Mouse (Mus musculus): ENCODE measurements around the gene Ptgfrn. TPM values are rescaled to one million over a fixed set of nuclear protein-coding genes. Genes with fewer than 3 reads are reported as not detected.

Ptgfrn gene
- polyA plus RNA-seq, 1 experiment from 2014 or later: 0.46 TPM

DNA sequence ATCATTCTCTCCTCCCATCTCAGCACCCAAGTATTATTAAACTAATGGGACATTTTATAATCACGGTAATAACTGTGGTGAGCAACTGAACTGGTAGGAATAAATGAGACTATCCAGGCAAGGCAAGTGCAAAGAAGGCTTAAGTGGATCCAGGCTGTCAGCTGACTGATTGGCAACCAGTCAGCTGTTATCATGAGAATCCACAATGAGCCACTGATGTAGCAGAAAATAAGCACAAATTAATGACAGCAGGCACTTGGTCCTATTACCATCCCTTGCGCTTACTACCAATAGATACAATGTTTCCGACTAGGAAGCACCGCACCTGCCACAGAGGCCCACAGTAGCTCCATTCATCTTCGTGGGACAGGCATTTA, 2.4 kb upstream of the Ptgfrn start:
- Histone ChIP-seq H3K9me3 (replicated peaks) (no peaks in the 10 kb centered on the region), H3K36me3 (no peaks in the 10 kb centered on the region), H3K27me3 (peaks cover 52% of the 10 kb centered on the region), H3K9ac (no peak overlapping the region), H3K27ac (no peak overlapping the region), H3K4me3 (replicated peaks) (no peak overlapping the region), H3K4me1 (replicated peaks) (peaks cover 9% of the 10 kb centered on the region), H3K4me2 (no peak overlapping the region)
- WGBS (ENCODE audit: insufficient replicate concordance): 74% methylated on average over 5 of the region's 5 CpGs
- no peak for ATAC-seq (ENCODE audit: low read depth)
- no peak for DNase-seq

DNA sequence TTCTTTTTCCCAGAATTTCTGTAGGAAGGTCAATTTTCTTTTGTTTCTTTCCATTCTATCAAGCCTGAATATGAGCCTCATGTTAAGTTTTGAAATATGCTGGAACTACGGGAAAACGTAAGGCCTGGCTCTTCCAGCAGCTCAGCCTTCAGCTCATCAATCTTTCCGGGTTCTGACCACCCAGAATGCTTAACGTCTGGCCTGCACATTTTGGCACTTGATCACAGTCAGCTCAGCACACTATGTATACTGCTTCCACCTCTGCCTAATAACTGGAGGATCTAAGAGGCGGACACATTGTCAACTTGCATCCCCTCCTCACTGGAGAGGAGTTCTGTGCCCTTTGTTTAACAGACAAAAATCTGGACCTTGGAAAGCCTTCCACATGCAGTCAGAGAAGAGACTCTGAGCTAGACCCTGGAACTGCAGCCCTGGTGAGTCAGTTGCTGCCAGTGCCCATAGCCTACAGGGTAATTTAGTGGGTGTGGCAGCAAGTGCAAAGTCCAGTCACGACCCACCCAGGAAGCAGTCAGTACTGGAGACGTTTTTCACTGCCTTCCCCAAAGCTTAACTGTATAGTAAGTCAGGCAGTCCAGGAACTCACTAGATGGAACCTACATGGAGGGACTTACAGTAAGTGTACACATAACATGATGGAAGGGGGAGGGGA, 1.9 kb upstream of the Ptgfrn start:
- peaks cover 57% of the 10 kb centered on the region for H3K27me3 ChIP-seq
- WGBS (ENCODE audit: insufficient replicate concordance): 42% methylated on average over 7 of the region's 7 CpGs
- no peaks in the 10 kb centered on the region for H3K36me3 ChIP-seq
- ATAC-seq (ENCODE audit: low read depth): no peak
- no peaks in the 10 kb centered on the region for H3K9me3 ChIP-seq (replicated peaks)
- H3K4me2 ChIP-seq: no peak overlapping the region
- peaks cover 9% of the 10 kb centered on the region for H3K4me1 ChIP-seq (replicated peaks)
- no peak overlapping the region for H3K27ac ChIP-seq
- H3K9ac ChIP-seq: no peak overlapping the region
- no peak overlapping the region for H3K4me3 ChIP-seq (replicated peaks)
- DNase-seq: no peak

DNA sequence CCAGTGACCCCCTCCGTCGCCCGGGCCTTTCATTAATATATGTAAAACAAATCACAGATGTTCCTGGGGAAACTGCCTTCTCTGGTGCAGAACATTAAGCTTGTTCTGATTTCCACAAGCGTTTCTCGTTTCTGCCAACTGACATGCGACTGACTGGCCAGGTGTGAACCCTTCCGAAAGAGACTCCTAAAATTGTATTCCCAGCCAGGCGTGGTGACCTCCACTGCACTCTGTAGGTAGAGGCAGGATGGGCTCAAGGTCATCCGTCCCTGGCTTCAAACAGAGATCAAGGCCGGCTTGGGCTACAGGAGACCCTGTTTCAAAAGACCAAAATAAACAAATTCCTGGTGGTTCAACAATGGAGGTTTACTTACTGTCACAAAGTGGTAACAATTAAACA, 1.2 kb upstream of the Ptgfrn start:
- no peaks in the 10 kb centered on the region for H3K36me3 ChIP-seq
- peaks cover 9% of the 10 kb centered on the region for H3K4me1 ChIP-seq (replicated peaks)
- no peaks in the 10 kb centered on the region for H3K9me3 ChIP-seq (replicated peaks)
- H3K27ac ChIP-seq: no peak overlapping the region
- no peak overlapping the region for H3K9ac ChIP-seq
- ATAC-seq (ENCODE audit: low read depth) (peak; percentile 54; the same call in 1 of the 2 replicates), DNase-seq (no peak)
- no peak overlapping the region for H3K4me3 ChIP-seq (replicated peaks)
- no peak overlapping the region for H3K4me2 ChIP-seq
- 60% methylated on average over 10 of the region's 10 CpGs for WGBS (ENCODE audit: insufficient replicate concordance)
- peaks cover 62% of the 10 kb centered on the region for H3K27me3 ChIP-seq

DNA sequence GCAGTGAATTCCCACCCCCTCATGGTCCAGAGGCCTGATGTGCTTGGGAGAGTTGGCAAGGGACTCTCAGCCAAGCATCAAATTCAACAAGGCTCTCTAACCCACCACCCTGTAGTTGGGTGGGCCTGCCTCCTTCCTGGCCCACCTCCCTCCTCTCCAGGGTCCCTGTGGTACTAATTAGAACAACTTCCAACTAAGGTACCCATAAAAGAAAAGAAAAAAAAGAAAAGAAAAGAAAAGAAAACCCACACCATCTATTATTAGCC, 693 bp upstream of the Ptgfrn start:
- peaks cover 62% of the 10 kb centered on the region for H3K27me3 ChIP-seq
- peak overlapping the region; percentile 62; the same call in 1 of the 2 replicates for H3K4me2 ChIP-seq
- peaks cover 9% of the 10 kb centered on the region for H3K4me1 ChIP-seq (replicated peaks)
- no peak for DNase-seq
- no peaks in the 10 kb centered on the region for H3K9me3 ChIP-seq (replicated peaks)
- H3K4me3 ChIP-seq (replicated peaks): no peak overlapping the region
- no peak for ATAC-seq (ENCODE audit: low read depth)
- H3K9ac ChIP-seq: no peak overlapping the region
- H3K36me3 ChIP-seq: no peaks in the 10 kb centered on the region
- H3K27ac ChIP-seq: no peak overlapping the region

DNA sequence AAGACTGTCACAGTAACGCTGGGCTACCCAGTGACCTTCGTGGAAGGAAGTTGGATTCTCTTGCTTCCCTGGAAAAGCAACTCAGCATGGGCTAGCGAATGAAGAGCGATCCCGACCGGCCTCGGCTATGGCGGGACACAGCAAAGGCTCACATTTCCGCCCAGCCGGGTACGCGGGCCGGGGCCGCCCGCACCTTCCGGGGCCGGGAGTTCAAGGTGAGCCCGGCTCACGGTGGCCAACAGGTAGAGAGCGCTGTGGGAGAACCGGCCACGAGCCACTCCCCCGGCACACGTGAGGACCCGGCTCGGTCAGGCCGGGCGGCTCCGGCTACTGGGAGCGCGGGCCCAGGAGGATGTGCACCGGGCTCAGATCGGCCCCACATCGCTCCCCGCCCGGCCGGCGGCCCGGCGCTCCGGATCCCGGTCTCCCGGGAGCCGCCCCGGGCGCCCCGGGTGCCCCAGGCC, 488 bp downstream of the Ptgfrn start:
- no peaks in the 10 kb centered on the region for H3K9me3 ChIP-seq (replicated peaks)
- under 1% methylated on average over 41 of the region's 47 CpGs for WGBS (ENCODE audit: insufficient replicate concordance)
- H3K4me2 ChIP-seq: peak overlapping the region; percentile 62
- H3K9ac ChIP-seq: peak overlapping the region; percentile 55
- peaks cover 9% of the 10 kb centered on the region for H3K4me1 ChIP-seq (replicated peaks)
- DNase-seq (no peak), ATAC-seq (ENCODE audit: low read depth) (peak; percentile 16; the same call in 1 of the 2 replicates)
- H3K27ac ChIP-seq: no peak overlapping the region
- H3K4me3 ChIP-seq (replicated peaks): peak overlapping the region; percentile 62
- H3K27me3 ChIP-seq: peaks cover 62% of the 10 kb centered on the region
- no peaks in the 10 kb centered on the region for H3K36me3 ChIP-seq

DNA sequence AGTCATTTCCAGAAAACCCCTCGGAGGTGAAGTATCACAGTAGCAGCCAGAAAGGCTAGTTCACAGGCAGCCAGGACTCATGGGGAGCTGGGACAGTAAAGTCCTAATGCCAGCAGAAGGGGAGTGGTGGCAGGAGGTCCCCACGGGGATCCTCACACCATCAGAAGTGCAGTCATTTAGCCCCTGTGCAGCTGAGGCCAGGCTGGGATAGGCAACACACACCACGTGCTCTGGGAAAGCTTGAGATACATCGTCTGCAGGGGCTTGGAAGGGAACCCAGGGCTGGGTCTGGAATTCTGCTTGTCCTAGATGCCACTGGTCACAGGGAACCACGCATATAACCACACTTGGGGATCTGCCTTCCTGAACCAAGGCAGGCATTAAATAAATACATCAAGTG, 1.2 kb downstream of the Ptgfrn start:
- H3K27ac ChIP-seq: no peak overlapping the region
- no peak overlapping the region for H3K9ac ChIP-seq
- H3K27me3 ChIP-seq: peaks cover 62% of the 10 kb centered on the region
- peak overlapping the region; percentile 62 for H3K4me2 ChIP-seq
- H3K9me3 ChIP-seq (replicated peaks): no peaks in the 10 kb centered on the region
- DNase-seq (no peak), ATAC-seq (ENCODE audit: low read depth) (no peak)
- peaks cover 9% of the 10 kb centered on the region for H3K4me1 ChIP-seq (replicated peaks)
- H3K4me3 ChIP-seq (replicated peaks): peak overlapping the region; percentile 62; the same call in 1 of the 2 replicates
- H3K36me3 ChIP-seq: no peaks in the 10 kb centered on the region
- 28% methylated on average over 5 of the region's 5 CpGs for WGBS (ENCODE audit: insufficient replicate concordance)

DNA sequence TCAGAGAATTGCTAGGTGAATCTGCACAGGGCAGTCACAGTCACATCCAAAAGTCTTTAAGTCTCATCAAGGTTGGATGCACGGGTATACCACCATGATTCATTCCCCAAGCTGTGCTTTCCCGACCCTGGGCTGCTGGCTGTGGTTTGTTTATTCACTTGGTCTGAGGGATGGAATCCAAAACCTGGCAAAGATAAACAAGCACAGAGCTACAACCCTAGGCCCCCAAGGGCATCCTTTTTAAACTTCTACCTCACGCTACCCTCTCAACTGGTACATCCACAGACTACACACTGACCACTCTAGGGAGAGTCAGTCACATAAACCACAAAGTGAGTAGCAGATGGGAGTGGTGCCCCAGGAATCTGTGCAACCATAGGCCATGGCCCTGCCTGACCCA, 1.8 kb downstream of the Ptgfrn start:
- H3K27me3 ChIP-seq: peaks cover 62% of the 10 kb centered on the region
- 41% methylated on average over 3 of the region's 3 CpGs for WGBS (ENCODE audit: insufficient replicate concordance)
- ATAC-seq (ENCODE audit: low read depth) (no peak), DNase-seq (no peak)
- no peaks in the 10 kb centered on the region for H3K36me3 ChIP-seq
- no peak overlapping the region for H3K4me2 ChIP-seq
- peaks cover 9% of the 10 kb centered on the region for H3K4me1 ChIP-seq (replicated peaks)
- no peaks in the 10 kb centered on the region for H3K9me3 ChIP-seq (replicated peaks)
- H3K4me3 ChIP-seq (replicated peaks): no peak overlapping the region
- H3K27ac ChIP-seq: no peak overlapping the region
- no peak overlapping the region for H3K9ac ChIP-seq

DNA sequence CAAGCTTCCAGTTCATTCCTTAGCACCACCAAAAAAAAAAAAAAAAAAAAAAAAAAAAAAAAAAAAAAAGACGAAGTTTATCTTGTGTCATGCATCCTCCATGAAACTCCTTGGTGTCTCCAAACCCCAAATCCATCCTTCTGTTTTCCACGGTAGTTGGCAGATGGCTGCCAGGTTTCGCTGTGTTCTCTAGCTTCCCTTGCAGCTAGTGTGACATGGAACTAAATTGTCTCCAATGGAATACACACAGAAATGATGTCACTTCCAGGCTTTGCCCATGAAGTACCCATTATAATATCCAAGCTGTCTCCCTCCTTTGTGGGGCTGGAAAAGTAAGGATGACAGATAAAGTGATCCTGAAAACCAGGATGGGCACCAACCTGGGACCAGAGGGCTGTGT, 3.8 kb downstream of the Ptgfrn start:
- 65% methylated on average over 3 of the region's 3 CpGs for WGBS (ENCODE audit: insufficient replicate concordance)
- H3K4me1 ChIP-seq (replicated peaks): peaks cover 9% of the 10 kb centered on the region

DNA sequence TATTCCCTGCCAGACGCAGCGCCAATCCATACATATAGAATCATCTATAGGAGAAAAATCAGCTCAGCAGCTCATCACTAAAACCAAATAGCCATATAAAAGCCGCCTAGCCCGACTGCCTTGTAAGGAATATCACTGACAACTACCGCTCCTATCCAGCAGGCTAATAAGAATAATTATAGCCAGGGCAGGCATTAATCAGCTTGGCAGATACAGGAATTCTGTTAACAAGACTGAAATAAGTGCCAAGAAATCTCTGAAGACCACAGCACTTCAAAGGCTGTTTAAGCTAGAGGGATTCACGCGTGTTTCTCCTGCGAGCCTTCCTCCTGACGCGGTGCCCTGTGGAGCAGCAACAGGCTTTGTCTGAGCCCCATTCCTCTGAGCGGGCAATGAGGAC, 4.6 kb downstream of the Ptgfrn start:
- Histone ChIP-seq H3K4me2 (no peak overlapping the region), H3K36me3 (no peaks in the 10 kb centered on the region), H3K27me3 (peaks cover 40% of the 10 kb centered on the region), H3K27ac (no peak overlapping the region), H3K4me1 (replicated peaks) (peaks cover 9% of the 10 kb centered on the region), H3K9ac (no peak overlapping the region), H3K9me3 (replicated peaks) (no peaks in the 10 kb centered on the region), H3K4me3 (replicated peaks) (no peak overlapping the region)
- 78% methylated on average over 11 of the region's 11 CpGs for WGBS (ENCODE audit: insufficient replicate concordance)
- ATAC-seq (ENCODE audit: low read depth): no peak
- no peak for DNase-seq

More for the DNA sequence above, 3.8 kb downstream of the Ptgfrn start:
- H3K27ac ChIP-seq: no peak overlapping the region
- no peaks in the 10 kb centered on the region for H3K36me3 ChIP-seq
- no peaks in the 10 kb centered on the region for H3K9me3 ChIP-seq (replicated peaks)
- no peak overlapping the region for H3K9ac ChIP-seq
- peaks cover 48% of the 10 kb centered on the region for H3K27me3 ChIP-seq
- H3K4me3 ChIP-seq (replicated peaks): no peak overlapping the region
- DNase-seq: no peak
- no peak overlapping the region for H3K4me2 ChIP-seq
- ATAC-seq (ENCODE audit: low read depth): no peak

DNA sequence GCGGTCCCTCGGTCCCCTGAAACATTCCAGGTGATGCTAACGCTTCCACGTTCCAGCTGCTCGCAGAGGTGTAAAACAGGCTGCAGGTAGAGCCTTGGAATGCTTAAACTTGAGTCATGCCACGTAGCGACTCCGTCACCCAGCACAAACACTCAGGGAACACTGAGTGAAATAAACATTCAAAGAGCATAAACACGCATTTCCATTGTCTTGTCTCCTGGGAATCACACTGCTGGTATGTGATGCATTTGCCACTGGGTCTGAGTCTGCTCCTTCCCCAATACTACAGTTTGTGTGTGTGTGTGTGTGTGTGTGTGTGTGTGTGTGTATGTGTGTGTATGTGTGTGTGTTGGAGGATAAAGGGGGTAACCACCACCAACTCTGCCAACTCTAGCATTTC, 5.2 kb downstream of the Ptgfrn start:
- ATAC-seq (ENCODE audit: low read depth): no peak

DNA sequence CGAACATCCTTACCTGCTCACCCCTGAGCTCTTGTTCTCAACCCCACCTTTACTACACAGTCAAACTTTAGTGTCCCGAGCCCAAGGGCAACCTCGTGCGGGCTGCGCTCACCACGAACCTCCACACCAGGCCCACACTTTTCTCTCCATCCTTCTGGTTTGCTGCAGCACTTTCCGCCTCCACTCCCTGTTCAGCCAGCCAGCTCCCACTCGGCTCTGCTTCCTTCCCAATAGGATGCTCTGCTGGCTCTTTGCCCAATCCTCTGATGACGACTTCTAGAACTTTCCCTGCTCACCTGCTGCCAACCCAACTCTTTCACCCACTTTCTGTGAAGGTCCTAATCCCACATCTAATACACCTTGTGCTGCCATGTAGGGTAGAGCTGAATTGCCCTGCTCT, 6.3 kb downstream of the Ptgfrn start:
- Histone ChIP-seq H3K27ac (no peak overlapping the region), H3K27me3 (peaks cover 23% of the 10 kb centered on the region), H3K4me1 (replicated peaks) (peaks cover 7% of the 10 kb centered on the region), H3K36me3 (no peaks in the 10 kb centered on the region), H3K4me3 (replicated peaks) (no peak overlapping the region), H3K9ac (no peak overlapping the region), H3K4me2 (no peak overlapping the region), H3K9me3 (replicated peaks) (no peaks in the 10 kb centered on the region)
- ATAC-seq (ENCODE audit: low read depth): no peak
- WGBS (ENCODE audit: insufficient replicate concordance): 68% methylated on average over 9 of the region's 9 CpGs
- DNase-seq: no peak

More for the DNA sequence above, 5.2 kb downstream of the Ptgfrn start:
- peaks cover 34% of the 10 kb centered on the region for H3K27me3 ChIP-seq
- WGBS (ENCODE audit: insufficient replicate concordance): 76% methylated on average over 9 of the region's 9 CpGs
- H3K27ac ChIP-seq: no peak overlapping the region
- no peaks in the 10 kb centered on the region for H3K36me3 ChIP-seq
- H3K4me2 ChIP-seq: no peak overlapping the region
- no peak overlapping the region for H3K9ac ChIP-seq
- peaks cover 9% of the 10 kb centered on the region for H3K4me1 ChIP-seq (replicated peaks)
- H3K4me3 ChIP-seq (replicated peaks): no peak overlapping the region
- no peak for DNase-seq
- no peaks in the 10 kb centered on the region for H3K9me3 ChIP-seq (replicated peaks)

DNA sequence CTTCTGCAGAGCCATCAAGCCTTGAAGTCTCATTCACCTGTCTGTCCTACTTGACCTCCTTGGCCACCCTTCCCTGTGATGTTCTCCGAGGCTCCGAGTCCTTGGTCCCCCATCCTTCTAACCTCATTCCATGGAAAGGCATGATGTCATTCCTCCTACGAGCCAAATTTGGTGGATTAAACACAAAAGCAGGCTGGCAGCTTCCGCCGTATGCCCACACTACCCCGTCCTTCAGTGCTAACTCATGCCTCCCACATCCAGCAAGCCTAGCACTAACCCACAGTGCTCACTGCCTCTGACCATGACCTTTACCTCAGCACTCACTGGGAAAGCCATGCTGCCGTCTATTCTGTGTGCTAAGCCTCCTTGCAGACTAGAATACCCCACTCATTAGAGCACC, 8.0 kb downstream of the Ptgfrn start:
- no peak for DNase-seq

More for the DNA sequence above, 8.0 kb downstream of the Ptgfrn start:
- 64% methylated on average over 7 of the region's 7 CpGs for WGBS (ENCODE audit: insufficient replicate concordance)
- no peak overlapping the region for H3K9ac ChIP-seq
- ATAC-seq (ENCODE audit: low read depth): no peak
- H3K27ac ChIP-seq: no peak overlapping the region
- H3K4me1 ChIP-seq (replicated peaks): no peaks in the 10 kb centered on the region
- no peaks in the 10 kb centered on the region for H3K36me3 ChIP-seq
- H3K4me2 ChIP-seq: no peak overlapping the region
- no peak overlapping the region for H3K4me3 ChIP-seq (replicated peaks)
- H3K27me3 ChIP-seq: peaks cover 6% of the 10 kb centered on the region
- no peaks in the 10 kb centered on the region for H3K9me3 ChIP-seq (replicated peaks)

Measured in liver, embryonic 13.5 days (tissue).